Mouse (Mus musculus) stomach, embryonic 16.5 days (tissue): ENCODE results near the gene Olfr1371. TPM values are rescaled to one million over a fixed set of nuclear protein-coding genes. Genes with fewer than 3 reads are reported as not detected.
"Not testable (repeated sequence)": the region's sequence is repeated elsewhere in the genome, so short reads cannot be mapped to it uniquely, and the experiment has no call there.

Experiments used
- ATAC-seq: fragments of 200-750 bp; cut with Nextera tagmentation; 2 replicates; pipeline ENCODE4 v1.8.0; 2017; ENCODE audit warnings: moderate number of reproducible peaks, moderate TSS enrichment; ENCODE audit not compliant: insufficient read depth, low FRiP score
- H3K27ac ChIP-seq: fragments of 300-500 bp; sonication (generic); 2 replicates; pipeline ENCODE4 v1.5.1; 2014; ENCODE audit warnings: low read length
- H3K27me3 ChIP-seq: fragments of 300-500 bp; sonication (generic); 2 replicates; pipeline ENCODE4 v1.6.1; 2014; ENCODE audit warnings: low read length, control low read depth, mixed read lengths; ENCODE audit not compliant: control insufficient read depth, insufficient read depth
- H3K36me3 ChIP-seq: fragments of 300-500 bp; sonication (generic); 2 replicates; pipeline ENCODE4 v1.6.1; 2014; ENCODE audit warnings: low read length; ENCODE audit not compliant: control insufficient read depth, insufficient read depth
- H3K4me1 ChIP-seq: fragments of 300-500 bp; sonication (generic); 2 replicates; pipeline ENCODE4 v1.6.1; 2014; ENCODE audit warnings: low read length, control low read depth, mixed read lengths; ENCODE audit not compliant: control insufficient read depth, insufficient read depth
- H3K4me2 ChIP-seq: fragments of 300-500 bp; sonication (generic); 2 replicates; pipeline ENCODE4 v1.6.1; 2014; ENCODE audit warnings: low read depth, low read length, mixed read lengths
- H3K4me3 ChIP-seq: fragments of 300-500 bp; sonication (generic); replicated peaks from 2 replicates; pipeline ENCODE4 v1.5.1; 2014; ENCODE audit warnings: mild to moderate bottlenecking, low read length
- H3K9ac ChIP-seq: fragments of 300-500 bp; sonication (generic); 2 replicates; pipeline ENCODE4 v1.6.1; 2014; ENCODE audit warnings: low read length
- H3K9me3 ChIP-seq: fragments of 300-500 bp; sonication (generic); replicated peaks from 2 replicates; pipeline ENCODE4 v1.6.1; 2016; ENCODE audit warnings: low read length, control low read depth; ENCODE audit not compliant: control insufficient read depth
- WGBS: fragments of 180-500 bp; shearing (Covaris S2); extraction: QIAGEN DNeasy Blood & Tissue Kit; methylation state at CpG from one replicate; pipeline ENCODE4 v1.1.7; 2014; 5-methylcytosine and 5-hydroxymethylcytosine counted together
- polyA plus RNA-seq: library from polyadenylated mRNA; unstranded; fragments of >200 nt; fragmentation: Nextera tagmentation; extraction: Ambion mirVana; gene quantifications from 2 replicates; pipeline ENCODE4 v1.2.1, GENCODE M21; 2015

Olfr1371 gene
- polyA plus RNA-seq, 1 experiment from 2014 or later = not detected

DNA sequence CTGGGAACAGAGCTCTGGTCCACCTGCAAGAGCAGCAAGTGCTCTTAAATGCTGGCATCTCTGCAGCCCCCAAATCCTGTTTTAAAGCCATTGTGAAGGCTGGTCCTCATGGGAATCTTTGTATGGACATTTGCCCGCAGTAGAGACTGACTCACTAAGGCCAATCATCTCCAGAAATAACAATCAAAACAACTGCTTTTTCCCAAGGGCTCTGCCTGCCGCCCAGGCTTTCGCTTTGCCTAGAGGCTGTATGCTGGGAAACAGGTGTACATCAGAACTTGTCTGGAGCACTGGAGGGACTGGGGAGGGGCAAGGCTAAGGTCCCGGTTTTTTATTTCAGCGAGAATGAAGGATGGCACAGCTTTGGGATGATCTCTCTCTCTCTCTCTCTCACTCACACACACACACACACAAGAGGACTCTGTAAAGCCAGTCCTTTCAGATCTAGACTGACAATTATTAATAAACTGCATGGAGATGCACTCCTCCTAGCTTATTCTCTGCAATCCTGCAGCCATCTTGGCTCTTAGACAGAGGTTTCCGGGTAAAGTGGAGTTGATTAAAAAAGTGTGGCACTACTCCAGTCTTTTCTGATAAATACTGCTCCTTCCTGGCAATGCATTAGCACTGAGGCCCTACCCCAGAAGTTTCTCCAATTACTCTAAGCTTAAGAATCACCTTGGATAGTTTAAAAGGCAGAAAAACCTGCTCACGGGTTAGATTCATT is 15.1 kb upstream of the Olfr1371 start:
- Histone ChIP-seq H3K9me3 (no peaks in the 10 kb centered on the region), H3K9ac (no peak overlapping the region), H3K4me1 (peaks cover 18% of the 10 kb centered on the region), H3K4me2 (no peak overlapping the region), H3K27me3 (no peaks in the 10 kb centered on the region), H3K27ac (no peak overlapping the region), H3K36me3 (no peaks in the 10 kb centered on the region), H3K4me3 (no peak overlapping the region)
- WGBS = 71% methylated on average over 7 of the region's 7 CpGs
- no peak for ATAC-seq

- no peaks in the 10 kb centered on the region for H3K9me3 ChIP-seq
- H3K27me3 ChIP-seq = no peaks in the 10 kb centered on the region
- no peak overlapping the region for H3K4me2 ChIP-seq
- no peak overlapping the region for H3K9ac ChIP-seq
- ATAC-seq = no peak
- WGBS = 71% methylated on average over 13 of the region's 13 CpGs
- no peaks in the 10 kb centered on the region for H3K36me3 ChIP-seq
- H3K4me1 ChIP-seq = peaks cover 16% of the 10 kb centered on the region
- H3K4me3 ChIP-seq = no peak overlapping the region
- no peak overlapping the region for H3K27ac ChIP-seq
Observed at GRCm38 (mm10) chr11:52227466-52228226, 13.9 kb upstream of the Olfr1371 start.

- Histone ChIP-seq H3K9ac (no peak overlapping the region), H3K27me3 (no peaks in the 10 kb centered on the region), H3K4me2 (no peak overlapping the region), H3K9me3 (no peaks in the 10 kb centered on the region), H3K4me1 (peaks cover 16% of the 10 kb centered on the region), H3K4me3 (no peak overlapping the region), H3K27ac (no peak overlapping the region), H3K36me3 (no peaks in the 10 kb centered on the region)
- WGBS = 78% methylated on average over 3 of the region's 3 CpGs
- no peak for ATAC-seq
Observed at GRCm38 (mm10) chr11:52227053-52227452, 13.3 kb upstream of the Olfr1371 start.

- ATAC-seq = no peak
- H3K4me1 ChIP-seq = peaks cover 14% of the 10 kb centered on the region
- H3K36me3 ChIP-seq = no peaks in the 10 kb centered on the region
- no peaks in the 10 kb centered on the region for H3K9me3 ChIP-seq
- H3K4me3 ChIP-seq = no peak overlapping the region
- H3K27me3 ChIP-seq = no peaks in the 10 kb centered on the region
- no peak overlapping the region for H3K4me2 ChIP-seq
- H3K27ac ChIP-seq = no peak overlapping the region
- 59% methylated on average over 3 of the region's 3 CpGs for WGBS
- H3K9ac ChIP-seq = no peak overlapping the region
Observed at GRCm38 (mm10) chr11:52225986-52226599, 12.3 kb upstream of the Olfr1371 start.

DNA sequence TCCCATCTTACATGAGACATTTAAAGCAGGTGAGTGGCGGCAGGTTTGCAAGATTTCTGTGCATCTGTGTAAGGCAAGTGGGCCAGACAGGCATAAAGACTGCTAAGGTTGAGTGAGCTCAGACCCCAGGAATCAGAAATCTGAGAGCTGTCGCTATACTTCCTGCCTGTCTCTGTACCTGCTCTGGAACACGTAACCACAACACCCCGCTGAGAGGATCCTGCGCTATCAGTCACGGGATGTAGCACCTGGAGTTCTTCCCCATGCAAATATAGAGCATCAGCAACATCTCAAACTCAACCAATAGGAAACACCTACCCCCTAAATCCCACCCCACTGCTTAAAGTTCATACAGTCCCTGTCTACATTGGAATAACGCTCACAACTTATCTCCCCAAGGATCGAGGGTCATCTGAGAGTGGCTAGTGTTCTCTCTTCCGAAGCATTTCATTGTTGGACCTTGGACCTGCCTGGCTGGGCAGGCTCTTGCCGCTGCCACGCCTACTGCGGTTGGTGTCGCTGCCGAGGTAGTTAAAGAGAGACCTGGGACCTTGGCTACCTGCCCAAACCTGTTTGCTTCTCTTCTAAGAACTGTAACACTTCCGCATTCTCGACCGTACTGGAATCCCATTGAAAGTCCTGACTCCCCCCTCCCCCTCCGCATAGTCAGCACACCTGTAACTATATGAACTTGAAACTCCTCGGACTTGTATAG is 10.3 kb upstream of the Olfr1371 start:
- ATAC-seq = peak; percentile 81
- Histone ChIP-seq H3K9ac (peak overlapping the region; percentile 23; the same call in 1 of the 2 replicates), H3K4me2 (peak overlapping the region; percentile 46), H3K27ac (peak overlapping the region; percentile 70), H3K4me3 (peak overlapping the region; percentile 27), H3K9me3 (no peaks in the 10 kb centered on the region), H3K27me3 (no peaks in the 10 kb centered on the region), H3K36me3 (no peaks in the 10 kb centered on the region), H3K4me1 (0 out of 2 replicates have a peak, but pooled peaks cover 9% of the 10 kb centered on the region)
- 8% methylated on average over 19 of the region's 19 CpGs for whole genome bisulfite sequencing

DNA sequence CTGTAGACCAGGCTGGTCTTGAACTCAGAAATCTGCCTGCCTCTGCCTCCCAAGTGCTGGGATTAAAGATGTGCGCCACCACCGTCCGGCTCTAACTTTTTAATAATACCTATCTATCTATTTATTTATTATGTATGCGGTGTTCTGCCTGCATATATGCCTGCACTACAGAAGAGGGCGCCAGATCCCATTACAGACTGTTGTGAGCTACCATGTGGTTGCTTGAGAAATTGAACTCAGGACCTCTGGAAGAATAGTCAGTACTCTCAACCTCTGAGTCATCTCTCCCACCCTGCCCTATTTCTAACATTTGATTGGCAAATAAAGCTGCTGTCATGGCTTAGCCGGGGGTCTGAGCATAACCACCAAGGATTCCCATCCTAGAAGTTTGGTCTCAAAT is 9.1 kb upstream of the Olfr1371 start:
- 69% methylated on average over 6 of the region's 6 CpGs for WGBS
- ATAC-seq = no peak

DNA sequence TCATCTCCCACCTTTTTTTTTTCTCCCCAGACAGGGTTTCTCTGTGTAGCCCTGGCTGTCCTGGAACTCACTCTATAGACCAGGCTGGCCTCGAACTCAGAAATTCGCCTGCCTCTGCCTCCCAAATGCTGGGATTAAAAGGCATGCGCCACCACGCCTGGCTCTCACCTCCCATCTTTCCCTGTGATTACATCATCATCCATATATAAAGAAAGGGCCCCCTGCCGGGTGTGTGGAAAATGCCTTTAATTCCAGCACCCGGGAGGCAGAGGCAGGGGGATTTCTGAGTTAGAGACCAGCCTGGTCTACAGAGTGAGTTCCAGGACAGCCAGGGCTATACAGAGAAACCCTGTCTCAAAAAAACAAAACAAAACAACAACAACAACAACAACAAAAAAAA is 8.1 kb upstream of the Olfr1371 start:
- not testable (repeated sequence) for H3K36me3 ChIP-seq, H3K4me1 ChIP-seq
- WGBS = 87% methylated on average over 6 of the region's 6 CpGs

More for the DNA sequence above, 9.1 kb upstream of the Olfr1371 start:
- H3K36me3 ChIP-seq = no peaks in the 10 kb centered on the region
- H3K27ac ChIP-seq = no peak overlapping the region
- no peak overlapping the region for H3K9ac ChIP-seq
- no peaks in the 10 kb centered on the region for H3K9me3 ChIP-seq
- H3K4me1 ChIP-seq = 0 out of 2 replicates have a peak, but pooled peaks cover 9% of the 10 kb centered on the region
- H3K27me3 ChIP-seq = no peaks in the 10 kb centered on the region
- no peak overlapping the region for H3K4me2 ChIP-seq
- no peak overlapping the region for H3K4me3 ChIP-seq

DNA sequence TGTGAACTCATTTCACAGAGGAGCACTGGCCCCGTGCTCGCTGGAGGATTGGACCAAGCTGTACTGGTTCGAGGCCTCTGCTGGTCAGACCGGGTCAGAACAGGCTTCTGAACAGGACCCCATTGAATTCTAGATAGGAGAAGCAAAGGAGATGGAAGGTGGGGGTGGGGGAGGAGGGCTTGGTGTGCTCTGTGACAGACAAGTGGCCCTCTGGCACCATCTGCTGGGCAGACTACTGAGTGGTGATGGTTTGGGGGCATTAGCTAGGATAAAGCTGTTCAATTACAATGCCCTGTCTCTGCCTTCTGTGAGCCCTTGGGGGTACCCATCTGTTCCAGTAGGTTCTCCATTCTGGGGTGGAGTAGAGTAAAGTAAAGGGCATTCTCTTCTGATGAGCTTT is 6.5 kb upstream of the Olfr1371 start:
- Histone ChIP-seq H3K4me3 (0 out of 2 replicates have a peak overlapping the region, but pooled peaks have one; percentile 15), H3K9me3 (no peaks in the 10 kb centered on the region), H3K4me2 (peak overlapping the region; percentile 46), H3K27ac (no peak overlapping the region), H3K4me1 (0 out of 2 replicates have a peak, but pooled peaks cover 9% of the 10 kb centered on the region), H3K36me3 (no peaks in the 10 kb centered on the region), H3K27me3 (no peaks in the 10 kb centered on the region), H3K9ac (peak overlapping the region; percentile 55; the same call in 1 of the 2 replicates)
- ATAC-seq = no peak
- WGBS = 9% methylated on average over 4 of the region's 4 CpGs

More for the DNA sequence above, 8.1 kb upstream of the Olfr1371 start:
- H3K9ac ChIP-seq, H3K27ac ChIP-seq, H3K4me3 ChIP-seq, H3K9me3 ChIP-seq, ATAC-seq, H3K4me2 ChIP-seq, H3K27me3 ChIP-seq: not testable (repeated sequence)
